Comparison of ENCODE assay signal across 21 mouse cellular contexts in genomic region chr16:18636401-18636800, GRCm38 (mm10). TPM values are rescaled to one million over a fixed set of nuclear protein-coding genes. Genes with fewer than 3 reads are reported as not detected.
"Had no signal": no experiment of that assay in that cellular context is flagged by ENCODE, and none has a peak within 500 bp of the region (broad histone marks: within the 10 kb centered on the region; RNA-seq: fewer than 3 reads in every experiment).

No protein-coding gene starts in this region.

- H3K36me3 ChIP-seq: intestine, embryonic 15.5 days; limb, embryonic 10.5 days; limb, embryonic 13.5 days; liver, embryonic 13.5 days; midbrain, embryonic 12.5 days; midbrain, embryonic 15.5 days; neural tube, embryonic 12.5 days; neural tube, embryonic 15.5 days had no signal

- H3K27ac ChIP-seq: intestine, embryonic 15.5 days; limb, embryonic 10.5 days; limb, embryonic 13.5 days; liver, embryonic 13.5 days; macrophage; midbrain, embryonic 12.5 days; midbrain, embryonic 15.5 days; neural tube, embryonic 12.5 days; neural tube, embryonic 15.5 days had no signal

- DNase-seq: kidney, adult 11 months; kidney, adult 9 months; kidney, postnatal 10 days; kidney, postnatal 36 days; liver; liver, embryonic 13.5 days; lung, embryonic 14.5 days; right cerebral cortex, adult 18-20 months; right cerebral cortex, postnatal 25 days; thymus, postnatal 25 days had no signal

- H3K4me3 ChIP-seq: intestine, embryonic 15.5 days; limb, embryonic 10.5 days; limb, embryonic 13.5 days; liver, embryonic 13.5 days; midbrain, embryonic 12.5 days; midbrain, embryonic 15.5 days; neural tube, embryonic 12.5 days; neural tube, embryonic 15.5 days had no signal

- H3K9ac ChIP-seq: intestine, embryonic 15.5 days; limb, embryonic 13.5 days; liver, embryonic 13.5 days; lung, embryonic 14.5 days; midbrain, embryonic 12.5 days; midbrain, embryonic 15.5 days; neural tube, embryonic 12.5 days; neural tube, embryonic 15.5 days had no signal

- H3K4me1 ChIP-seq: limb, embryonic 10.5 days; limb, embryonic 13.5 days; liver, embryonic 13.5 days; midbrain, embryonic 12.5 days; midbrain, embryonic 15.5 days; neural tube, embryonic 12.5 days; neural tube, embryonic 15.5 days had no signal

- H3K27me3 ChIP-seq: intestine, embryonic 15.5 days; midbrain, embryonic 15.5 days; neural tube, embryonic 12.5 days; neural tube, embryonic 15.5 days had no signal

- ATAC-seq: intestine, embryonic 15.5 days; lung, postnatal 0 days; midbrain, embryonic 15.5 days had no signal

- H3K4me2 ChIP-seq: intestine, embryonic 15.5 days; limb, embryonic 13.5 days; liver, embryonic 13.5 days; lung, embryonic 14.5 days; midbrain, embryonic 12.5 days; midbrain, embryonic 15.5 days; neural tube, embryonic 12.5 days; neural tube, embryonic 15.5 days had no signal

- H3K9me3 ChIP-seq: intestine, embryonic 15.5 days; limb, embryonic 10.5 days; liver, embryonic 13.5 days; midbrain, embryonic 12.5 days; midbrain, embryonic 15.5 days; neural tube, embryonic 12.5 days; neural tube, embryonic 15.5 days had no signal

RNA-seq across cellular contexts. Expression of gene Gm49601, which starts 10.2 kb away (rescaled TPM):
- polyA plus RNA-seq: macrophage; thymus, postnatal 0 days had no signal

RNA-seq across cellular contexts. Expression of gene Tbx1, which starts 45.9 kb away (rescaled TPM):
- total RNA-seq: megakaryocyte, adult 5-6 weeks had no signal
- polyA plus RNA-seq: macrophage had no signal
